Mouse (Mus musculus) frontal cortex, postnatal 25 days (tissue): ENCODE measurements around the gene Spink4.

Experiments
- DNase-seq, 2 experiments: peaks; one replicate each; pipeline ENCODE4 v3.0.0; 2022; ENCODE audit warnings: low spot score in 2 of 2

Spink4 gene

DNA sequence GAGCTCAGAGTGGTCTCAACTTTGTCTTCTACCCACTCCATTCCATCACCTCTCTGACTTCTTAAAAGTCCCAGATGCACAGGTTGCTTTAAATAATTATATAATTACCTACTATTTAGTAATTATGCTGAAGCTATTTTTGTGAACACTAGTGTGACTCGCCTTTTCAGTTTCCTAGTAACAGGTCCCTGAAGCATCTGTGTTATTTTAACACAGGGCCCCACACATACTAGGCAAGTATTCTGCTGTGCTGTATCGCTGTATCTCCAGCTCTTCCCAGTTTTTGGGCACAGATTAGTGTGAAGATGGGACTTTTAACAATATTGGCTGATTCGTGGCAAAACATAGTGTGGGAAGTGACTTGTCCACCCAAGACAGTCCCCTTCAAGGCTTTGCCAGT is 43.7 kb downstream of the Spink4 start:
- no peak for DNase-seq

DNA sequence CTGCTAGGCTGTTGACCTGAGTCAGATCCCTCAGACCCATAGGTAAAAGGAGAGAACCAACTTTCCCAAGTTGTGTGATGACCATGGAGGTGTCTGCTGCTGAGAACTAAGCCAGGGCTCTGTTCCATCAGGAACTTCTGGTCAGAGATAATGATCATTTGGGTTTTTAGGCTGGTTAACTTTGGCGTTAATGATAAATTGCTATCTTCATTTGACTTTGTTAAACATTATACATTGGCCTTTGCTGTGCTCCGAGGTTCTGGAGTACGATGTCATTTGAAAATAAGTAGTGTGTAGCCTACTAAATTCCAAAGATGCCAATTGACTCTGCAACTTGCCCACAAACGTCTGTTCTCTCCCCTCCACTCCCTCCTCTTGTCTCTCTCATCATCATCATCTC is 49.3 kb downstream of the Spink4 start:
- DNase-seq: no peak

DNA sequence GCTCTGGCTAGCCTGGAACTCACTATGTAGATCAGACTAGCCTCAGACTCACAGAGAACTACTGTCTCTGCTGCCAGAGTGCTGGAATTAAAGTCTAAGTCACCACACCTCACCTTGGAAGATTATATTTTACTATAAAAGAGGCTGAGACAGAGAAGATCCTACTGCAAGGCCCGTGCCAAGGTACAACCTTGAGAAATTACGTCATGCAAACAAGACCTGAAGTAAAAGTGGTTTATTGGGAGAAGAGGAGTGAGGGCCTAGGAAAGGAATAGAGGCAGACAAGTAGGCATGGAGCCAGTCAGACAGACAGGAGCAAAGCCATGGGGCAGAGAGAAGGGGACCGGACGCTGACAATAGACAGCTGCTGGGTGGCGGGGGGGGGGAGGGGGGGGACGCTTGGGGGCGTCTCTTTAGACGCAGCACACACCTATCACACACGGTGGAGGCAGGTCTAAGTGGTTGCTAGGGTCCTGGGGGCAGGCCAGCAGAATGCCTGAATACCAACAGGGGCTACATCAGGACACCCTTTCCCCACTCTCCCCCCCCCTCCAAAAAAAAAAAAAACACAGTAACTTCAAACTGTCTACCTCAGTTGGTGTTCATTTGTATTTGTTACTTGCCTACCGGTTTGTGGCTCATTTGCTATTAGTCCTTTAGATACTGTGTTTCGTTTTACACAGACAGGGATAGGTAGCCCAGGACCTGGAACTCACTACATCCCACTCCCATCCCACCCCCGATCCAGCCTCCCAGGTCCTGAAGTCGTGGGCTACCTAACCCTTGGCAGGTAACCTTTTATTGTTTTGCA is 50.1 kb downstream of the Spink4 start:
- no peak for DNase-seq

DNA sequence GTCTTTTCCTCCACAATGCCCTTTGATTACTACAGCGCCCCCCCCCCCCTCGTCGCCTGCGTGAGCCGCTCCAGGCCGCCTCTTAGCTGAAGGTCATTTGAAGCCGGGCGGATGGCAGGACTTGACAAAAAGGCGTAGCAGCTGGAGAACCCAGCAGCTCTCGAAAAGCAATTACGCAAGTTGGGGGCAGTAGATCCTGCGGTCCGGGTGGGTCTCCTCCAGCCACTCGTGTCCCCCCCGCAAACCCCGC is 50.7 kb downstream of the Spink4 start:
- no peak for DNase-seq

- peak; percentile 85 to 94 for DNase-seq
Measured at GRCm38 (mm10) chr4:40970842-40971701, 51.2 kb downstream of the Spink4 start, which contains the start of gene Nfx1. TSS of gene Nfx1 (plus strand) at chr4:40970906.

DNA sequence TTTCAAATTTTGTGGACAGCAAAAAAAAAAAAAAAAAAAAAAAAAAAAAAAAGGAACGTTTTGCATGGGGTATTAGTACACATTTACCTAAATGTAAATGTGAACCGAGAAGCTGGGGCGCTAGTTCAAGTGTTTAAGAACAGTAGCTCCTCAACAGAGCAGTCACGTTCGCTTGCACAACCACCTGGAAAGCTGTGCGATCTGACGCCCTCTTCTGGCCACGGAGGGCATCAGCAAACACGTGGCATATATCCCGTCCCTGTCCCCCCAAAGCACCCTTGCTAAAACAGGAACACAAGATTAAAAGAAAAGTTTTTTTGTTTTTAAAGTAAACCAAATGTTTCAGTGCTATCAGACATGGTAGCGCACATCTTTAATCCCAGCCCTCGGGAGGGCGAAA is 51.9 kb downstream of the Spink4 start:
- no peak for DNase-seq

DNA sequence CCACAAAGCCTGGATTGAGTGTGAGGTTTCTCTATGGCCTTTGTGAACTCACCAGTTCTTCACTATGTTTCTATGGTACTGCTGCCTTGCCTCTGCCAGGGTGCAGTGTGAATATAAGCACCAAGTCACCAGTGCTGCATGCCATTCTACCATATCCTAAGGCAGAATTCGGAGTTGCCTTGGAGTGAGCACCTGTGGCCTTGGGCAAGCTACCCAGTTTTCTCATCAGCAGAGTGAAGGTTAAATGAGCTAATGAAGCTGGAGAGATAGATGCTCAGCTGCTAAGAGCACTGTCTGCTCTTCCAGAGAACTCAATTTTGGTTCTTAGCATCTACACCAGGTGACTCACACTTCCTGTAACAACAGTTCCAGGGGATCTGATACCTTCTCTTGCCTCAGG is 54.2 kb downstream of the Spink4 start:
- no peak for DNase-seq

DNA sequence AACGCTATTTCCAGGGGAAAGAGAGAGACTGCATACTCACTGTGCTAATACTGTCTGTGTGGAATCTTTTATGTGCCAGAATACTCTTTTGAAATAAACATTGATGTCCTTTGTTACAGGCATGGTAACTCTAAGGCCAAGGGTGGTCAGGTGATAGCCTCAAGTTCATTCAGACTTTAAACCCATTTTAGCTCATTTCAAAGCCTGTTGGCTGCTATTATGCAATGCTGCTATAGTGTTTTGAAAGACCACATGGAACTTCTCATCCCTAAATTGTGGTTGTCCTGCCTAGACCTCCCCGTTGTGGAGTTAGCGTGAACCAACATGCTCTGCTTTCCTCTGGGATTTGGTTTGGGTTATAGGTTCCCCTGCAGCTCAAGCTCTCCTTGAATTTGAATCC is 55.8 kb downstream of the Spink4 start:
- no peak for DNase-seq

DNA sequence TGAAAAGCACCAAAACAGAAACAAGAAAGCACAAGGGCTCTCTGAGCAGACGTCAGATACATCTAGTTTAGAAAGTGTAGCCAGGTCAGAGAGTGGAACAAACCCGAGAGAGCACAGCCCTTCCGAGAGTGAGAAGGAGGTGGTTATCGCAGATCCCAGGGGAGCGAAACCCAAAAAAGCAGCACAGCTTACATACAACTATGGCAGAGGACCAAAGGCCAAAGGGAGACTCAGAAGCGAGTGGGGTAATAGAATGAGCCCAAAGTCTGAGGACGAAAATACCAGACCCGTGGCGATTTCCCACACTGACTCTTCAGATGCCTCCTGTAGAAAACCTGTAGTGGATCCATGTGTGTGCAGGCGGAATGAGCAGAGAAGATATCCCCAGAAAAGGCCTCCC is 56.8 kb downstream of the Spink4 start:
- no peak for DNase-seq

DNA sequence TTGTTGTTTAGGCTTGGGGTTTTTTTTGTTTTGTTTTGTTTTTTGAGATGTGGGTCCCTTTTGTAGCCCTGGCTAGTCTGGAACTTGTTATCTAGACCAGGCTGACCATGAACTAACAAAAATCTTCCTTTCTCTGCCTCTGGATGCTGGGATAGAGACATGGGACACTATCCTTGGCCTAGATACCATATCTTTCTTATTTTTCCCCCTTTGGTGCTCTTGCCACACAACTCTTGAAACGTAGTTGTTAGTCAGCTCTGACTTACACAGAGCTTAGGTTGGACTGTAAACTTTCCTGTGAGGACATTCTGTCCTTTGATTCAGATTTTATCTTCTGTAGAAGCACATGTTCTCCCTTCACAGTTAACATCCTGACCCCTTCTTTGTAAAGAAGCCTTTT is 59.6 kb downstream of the Spink4 start:
- DNase-seq: no peak
